10 mouse cellular contexts compared by ENCODE assay signal in genomic region chr17:54662558-54663245, GRCm38 (mm10).
DNase-seq lines count a peak whose midpoint lies in the region; ATAC-seq and TF ChIP-seq lines count a peak whose summit lies in the region.
"Had no signal": no experiment of that assay in that cellular context is flagged by ENCODE, and none has a peak within 500 bp of the region (broad histone marks: within the 10 kb centered on the region; RNA-seq: fewer than 3 reads in every experiment).

No protein-coding gene starts in this region.

- peak; percentile 67 for TF ChIP-seq CTCF in hindbrain, postnatal 0 days (IDR thresholded peaks at IDR 0.05; ENCODE audit: low read depth)

- no peak overlapping the region for H3K27ac ChIP-seq in hindbrain, postnatal 0 days
- no peak overlapping the region for H3K27ac ChIP-seq in hindbrain, embryonic 12.5 days
- H3K27ac ChIP-seq in midbrain, embryonic 13.5 days = no peak overlapping the region
- H3K27ac ChIP-seq in midbrain, embryonic 16.5 days (ENCODE audit: low read length) = no peak overlapping the region
- H3K27ac ChIP-seq in embryonic facial prominence, embryonic 14.5 days (replicated peaks; ENCODE audit: low read depth, low read length) = no peak overlapping the region
- H3K27ac ChIP-seq: embryonic facial prominence, embryonic 15.5 days; lung, embryonic 15.5 days had no signal

- H3K4me3 ChIP-seq in hindbrain, postnatal 0 days (ENCODE audit: low read length) = no peak overlapping the region
- no peak overlapping the region for H3K4me3 ChIP-seq in hindbrain, embryonic 12.5 days
- no peak overlapping the region for H3K4me3 ChIP-seq in midbrain, embryonic 13.5 days (replicated peaks)
- no peak overlapping the region for H3K4me3 ChIP-seq in midbrain, embryonic 16.5 days (ENCODE audit: low read depth, low read length)
- H3K4me3 ChIP-seq in embryonic facial prominence, embryonic 14.5 days (ENCODE audit: low read depth, low read length) = no peak overlapping the region
- H3K4me3 ChIP-seq: embryonic facial prominence, embryonic 15.5 days; lung, embryonic 15.5 days had no signal

- 60% methylated on average over 2 of the region's 2 CpGs for WGBS in hindbrain, postnatal 0 days
- WGBS in hindbrain, embryonic 12.5 days = 55% methylated on average over 2 of the region's 2 CpGs
- 51% methylated on average over 2 of the region's 2 CpGs for WGBS in midbrain, embryonic 13.5 days
- WGBS in midbrain, embryonic 16.5 days = 43% methylated on average over 2 of the region's 2 CpGs
- 45% methylated on average over 2 of the region's 2 CpGs for WGBS in embryonic facial prominence, embryonic 14.5 days

- no peak overlapping the region for H3K9ac ChIP-seq in hindbrain, postnatal 0 days (replicated peaks; ENCODE audit: low read length)
- no peak overlapping the region for H3K9ac ChIP-seq in hindbrain, embryonic 12.5 days
- H3K9ac ChIP-seq in midbrain, embryonic 13.5 days (replicated peaks) = no peak overlapping the region
- no peak overlapping the region for H3K9ac ChIP-seq in midbrain, embryonic 16.5 days (ENCODE audit: low read depth, low read length)
- H3K9ac ChIP-seq in embryonic facial prominence, embryonic 14.5 days (ENCODE audit: low read depth, low read length) = no peak overlapping the region
- H3K9ac ChIP-seq: embryonic facial prominence, embryonic 15.5 days; lung, embryonic 15.5 days had no signal

- no peaks in the 10 kb centered on the region for H3K27me3 ChIP-seq in hindbrain, postnatal 0 days (ENCODE audit: insufficient read depth, low read length)
- no peaks in the 10 kb centered on the region for H3K27me3 ChIP-seq in hindbrain, embryonic 12.5 days
- H3K27me3 ChIP-seq in midbrain, embryonic 13.5 days = no peaks in the 10 kb centered on the region
- no peaks in the 10 kb centered on the region for H3K27me3 ChIP-seq in midbrain, embryonic 16.5 days (ENCODE audit: control insufficient read depth, insufficient read depth, low read depth, low read length)
- H3K27me3 ChIP-seq in embryonic facial prominence, embryonic 14.5 days (replicated peaks; ENCODE audit: control insufficient read depth, insufficient read depth, low read length) = no peaks in the 10 kb centered on the region
- H3K27me3 ChIP-seq: embryonic facial prominence, embryonic 15.5 days; lung, embryonic 15.5 days had no signal

- no peak overlapping the region for H3K4me2 ChIP-seq in hindbrain, postnatal 0 days (ENCODE audit: low read depth, low read length)
- H3K4me2 ChIP-seq in hindbrain, embryonic 12.5 days (replicated peaks) = no peak overlapping the region
- H3K4me2 ChIP-seq in midbrain, embryonic 13.5 days (replicated peaks) = no peak overlapping the region
- H3K4me2 ChIP-seq in midbrain, embryonic 16.5 days (ENCODE audit: low read length) = no peak overlapping the region
- no peak overlapping the region for H3K4me2 ChIP-seq in embryonic facial prominence, embryonic 14.5 days (ENCODE audit: low read depth, low read length)
- H3K4me2 ChIP-seq: embryonic facial prominence, embryonic 15.5 days; lung, embryonic 15.5 days had no signal

- H3K36me3 ChIP-seq in hindbrain, postnatal 0 days (ENCODE audit: insufficient read depth, low read length) = no peaks in the 10 kb centered on the region
- H3K36me3 ChIP-seq in hindbrain, embryonic 12.5 days = no peaks in the 10 kb centered on the region
- H3K36me3 ChIP-seq in midbrain, embryonic 13.5 days = no peaks in the 10 kb centered on the region
- H3K36me3 ChIP-seq in midbrain, embryonic 16.5 days (ENCODE audit: control insufficient read depth, insufficient read depth, low read length) = no peaks in the 10 kb centered on the region
- H3K36me3 ChIP-seq in embryonic facial prominence, embryonic 14.5 days (ENCODE audit: control insufficient read depth, insufficient read depth, low read length) = no peaks in the 10 kb centered on the region
- H3K36me3 ChIP-seq: embryonic facial prominence, embryonic 15.5 days; lung, embryonic 15.5 days had no signal

- peak; percentile 52 for DNase-seq in hindbrain, postnatal 0 days (ENCODE audit: low spot score)
- DNase-seq in embryonic facial prominence, embryonic 14.5 days (ENCODE audit: low spot score) = peak; percentile 42
- DNase-seq in lung, postnatal 14 days = no peak
- DNase-seq: gastrocnemius, postnatal 14 days had no signal

- ATAC-seq in hindbrain, postnatal 0 days = no peak
- ATAC-seq in hindbrain, embryonic 12.5 days (ENCODE audit: low FRiP score) = no peak
- 0 out of 2 replicates have a peak, but pooled peaks have one; percentile 24 for ATAC-seq in midbrain, embryonic 13.5 days
- no peak for ATAC-seq in midbrain, embryonic 16.5 days
- no peak for ATAC-seq in embryonic facial prominence, embryonic 14.5 days (ENCODE audit: low read depth)
- no peak for ATAC-seq in CD4-positive, CD25-positive, alpha-beta regulatory T cell, adult 4 months

- H3K9me3 ChIP-seq in hindbrain, postnatal 0 days (ENCODE audit: low read length) = no peaks in the 10 kb centered on the region
- H3K9me3 ChIP-seq in hindbrain, embryonic 12.5 days (replicated peaks) = no peaks in the 10 kb centered on the region
- no peaks in the 10 kb centered on the region for H3K9me3 ChIP-seq in midbrain, embryonic 13.5 days
- no peaks in the 10 kb centered on the region for H3K9me3 ChIP-seq in midbrain, embryonic 16.5 days (replicated peaks; ENCODE audit: control insufficient read depth, low read length, poor library complexity, severe bottlenecking)
- no peaks in the 10 kb centered on the region for H3K9me3 ChIP-seq in embryonic facial prominence, embryonic 14.5 days (ENCODE audit: control insufficient read depth, low read length)
- H3K9me3 ChIP-seq: embryonic facial prominence, embryonic 15.5 days; lung, embryonic 15.5 days had no signal

- H3K4me1 ChIP-seq in hindbrain, postnatal 0 days (ENCODE audit: insufficient read depth, low read length) = no peaks in the 10 kb centered on the region
- no peaks in the 10 kb centered on the region for H3K4me1 ChIP-seq in hindbrain, embryonic 12.5 days
- H3K4me1 ChIP-seq in midbrain, embryonic 13.5 days (replicated peaks) = no peaks in the 10 kb centered on the region
- H3K4me1 ChIP-seq in midbrain, embryonic 16.5 days (ENCODE audit: control insufficient read depth, insufficient read depth, low read length) = no peaks in the 10 kb centered on the region
- no peaks in the 10 kb centered on the region for H3K4me1 ChIP-seq in embryonic facial prominence, embryonic 14.5 days (ENCODE audit: control insufficient read depth, insufficient read depth, low read length)
- H3K4me1 ChIP-seq: embryonic facial prominence, embryonic 15.5 days; lung, embryonic 15.5 days had no signal
